Mouse (Mus musculus): ENCODE results near the gene Gm5114.
A peak's percentile ranks its signal among the peaks of the same experiment; 100 is the strongest.
"Not testable (repeated sequence)": the region's sequence is repeated elsewhere in the genome, so short reads cannot be mapped to it uniquely, and the experiment has no call there.

Gm5114 gene

DNA sequence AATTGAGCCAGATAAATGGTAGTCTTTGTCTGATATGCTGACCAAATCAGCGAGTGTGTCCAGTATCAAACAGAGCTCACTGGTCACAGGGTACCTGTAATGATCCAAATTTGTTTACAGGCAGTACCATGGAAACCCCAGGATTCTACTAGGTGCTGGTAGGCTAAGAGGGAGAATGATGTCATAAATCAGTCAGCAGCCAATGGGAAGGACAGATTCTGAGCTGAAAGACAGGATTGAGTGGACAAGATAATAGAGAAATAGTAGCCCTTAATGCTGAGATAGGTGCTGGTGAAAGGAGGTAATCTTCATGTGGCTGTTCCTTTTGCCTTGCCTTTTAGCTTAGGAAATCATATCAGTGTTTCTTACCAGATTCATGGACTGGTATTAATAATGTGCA, at the start of gene Gm5114:
Gm5114 (minus strand) TSS at position 101 of the 400 bp plus-strand sequence.
- not testable (repeated sequence) for DNase-seq (ENCODE audit: low spot score in 2 of 2)

GRCm38 (mm10) chr7:39455806-39456205, 42.8 kb upstream of the Gm5114 start:
- DNase-seq (ENCODE audit: low spot score in 2 of 2) = no peak

- peak; percentile 58 to 79 for DNase-seq (ENCODE audit: low spot score in 2 of 2)
Measured at GRCm38 (mm10) chr7:39449260-39450021, 36.5 kb upstream of the Gm5114 start.

GRCm38 (mm10) chr7:39448626-39449242, 35.8 kb upstream of the Gm5114 start:
- no peak for DNase-seq (ENCODE audit: low spot score in 2 of 2)

DNA sequence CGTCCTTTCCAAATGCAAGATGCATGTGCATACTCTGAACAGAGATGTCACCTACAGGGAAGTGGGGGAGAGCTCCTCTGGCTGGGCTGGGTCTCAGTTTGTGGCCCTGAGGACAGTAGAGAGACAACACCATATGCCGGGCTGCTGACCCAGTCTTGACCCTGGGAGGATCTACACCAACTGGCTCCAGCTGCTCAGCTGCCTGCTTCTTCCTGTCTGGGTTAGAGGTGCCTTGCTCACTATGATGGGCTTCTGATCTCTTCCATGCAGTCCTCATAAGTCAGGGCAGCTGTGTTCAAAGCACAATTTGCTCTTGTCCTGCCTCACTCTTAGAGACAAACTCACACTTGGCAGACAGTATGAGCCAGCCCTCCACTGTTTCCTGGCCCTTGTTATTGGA, 28.3 kb upstream of the Gm5114 start:
- no peak for DNase-seq (ENCODE audit: low spot score in 2 of 2)

DNA sequence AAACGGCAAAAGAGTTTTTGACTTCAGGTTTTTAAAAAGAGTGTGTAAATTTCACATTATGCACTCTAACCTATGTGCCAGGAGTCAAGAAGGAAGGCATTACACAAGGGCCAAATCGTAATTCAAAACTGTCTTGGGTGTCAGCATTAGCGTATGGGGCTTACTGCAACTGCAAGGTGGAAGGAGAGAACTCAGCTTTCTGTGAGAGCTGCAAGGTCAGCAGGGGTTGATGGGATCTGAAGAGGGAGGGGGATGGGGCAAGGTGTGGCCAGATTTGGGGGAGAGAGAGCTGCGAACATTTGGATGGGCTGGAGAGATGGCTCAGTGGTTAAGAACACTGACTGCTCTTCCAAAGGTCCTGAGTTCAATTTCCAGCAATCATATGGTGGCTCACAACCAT, 27.4 kb upstream of the Gm5114 start:
- no peak for DNase-seq (ENCODE audit: low spot score in 2 of 2)
